Mouse (Mus musculus) heart, postnatal 0 days (tissue): ENCODE data around the gene Nt5dc3. TPM values are rescaled to one million over a fixed set of nuclear protein-coding genes. Genes with fewer than 3 reads are reported as not detected.

Experiments used
- ATAC-seq: fragments of 200-750 bp; cut with Nextera tagmentation; 2 replicates; pipeline ENCODE4 v1.8.0; 2017; ENCODE audit warnings: low read depth, moderate number of reproducible peaks, moderate library complexity; ENCODE audit not compliant: insufficient read depth
- DNase-seq: peaks from one replicate; pipeline ENCODE4 v3.0.0-alpha.2; 2016; ENCODE audit warnings: low spot score
- H3K27ac ChIP-seq: fragments of 300-500 bp; sonication (generic); 2 replicates; pipeline ENCODE4 v1.5.1; 2014; ENCODE audit warnings: low read depth, mild to moderate bottlenecking
- H3K27me3 ChIP-seq: fragments of 300-500 bp; sonication (generic); 2 replicates; pipeline ENCODE4 v1.6.1; 2014; ENCODE audit warnings: low read length, mixed read lengths; ENCODE audit not compliant: control insufficient read depth, insufficient read depth
- H3K36me3 ChIP-seq: fragments of 300-500 bp; sonication (generic); replicated peaks from 2 replicates; pipeline ENCODE4 v1.6.1; 2014; ENCODE audit warnings: low read length, mixed read lengths; ENCODE audit not compliant: control insufficient read depth, insufficient read depth
- H3K4me1 ChIP-seq: fragments of 300-500 bp; sonication (generic); 2 replicates; pipeline ENCODE4 v1.6.1; 2014; ENCODE audit warnings: antibody characterized with exemption; ENCODE audit not compliant: control insufficient read depth, insufficient read depth
- H3K4me2 ChIP-seq: fragments of 300-500 bp; sonication (generic); 2 replicates; pipeline ENCODE4 v1.6.1; 2014; ENCODE audit warnings: low read depth, mild to moderate bottlenecking, low read length, moderate library complexity
- H3K4me3 ChIP-seq: fragments of 300-500 bp; sonication (generic); 2 replicates; pipeline ENCODE4 v1.5.1; 2014; ENCODE audit warnings: low read depth, low read length
- H3K9ac ChIP-seq: fragments of 300-500 bp; sonication (generic); replicated peaks from 2 replicates; pipeline ENCODE4 v1.6.1; 2014; ENCODE audit warnings: low read depth, low read length, mixed read lengths
- H3K9me3 ChIP-seq: fragments of 300-500 bp; sonication (generic); replicated peaks from 2 replicates; pipeline ENCODE4 v1.6.1; 2016; ENCODE audit warnings: low read length; ENCODE audit not compliant: control insufficient read depth
- CTCF ChIP-seq: IDR thresholded peaks from 2 replicates; pipeline ENCODE4 v1.5.1; 2016; ENCODE audit warnings: antibody characterized with exemption, control low read depth, low read depth
- EP300 ChIP-seq: IDR thresholded peaks from 2 replicates; pipeline ENCODE4 v1.6.1; 2016; ENCODE audit warnings: antibody characterized with exemption, low read depth
- WGBS: fragments of 180-500 bp; shearing (Covaris S2); extraction: QIAGEN DNeasy Blood & Tissue Kit; methylation state at CpG from one replicate; pipeline ENCODE4 v1.1.7; 2014; 5-methylcytosine and 5-hydroxymethylcytosine counted together
- polyA plus RNA-seq: library from polyadenylated mRNA; unstranded; fragments of >200 nt; fragmentation: Nextera tagmentation; extraction: Ambion mirVana; gene quantifications from 2 replicates; pipeline ENCODE4 v1.2.1, GENCODE M21; 2015
- total RNA-seq: library from RNA; depleted of rRNA; stranded (reverse); fragments of >200 nt; gene quantifications from 2 replicates; pipeline ENCODE4 v1.2.3, GENCODE M21; 2014; ENCODE audit warnings: low replicate concordance

Gene Nt5dc3
- total and polyA plus RNA-seq, 2 experiments from 2014 or later: 4.2 to 22.4 TPM

DNA sequence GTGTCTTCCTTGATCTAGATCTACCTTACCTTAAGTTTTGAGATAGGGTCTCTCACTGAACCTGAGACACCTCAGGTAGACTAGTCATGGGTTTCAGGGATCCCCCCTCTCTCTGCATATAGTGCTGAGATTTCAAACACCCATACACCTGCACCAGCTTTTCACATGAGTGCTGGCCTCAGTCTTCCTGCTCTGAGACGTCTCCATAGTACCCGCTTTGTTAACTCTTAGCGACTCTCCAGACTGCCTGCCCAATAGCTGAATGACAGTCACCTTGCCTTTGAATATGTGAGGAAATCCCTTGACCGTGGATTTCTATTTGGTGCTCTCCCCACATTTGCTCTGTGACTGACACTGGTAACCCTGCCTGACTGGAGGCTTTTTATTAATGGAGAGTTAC, 15.4 kb downstream of the Nt5dc3 start:
- H3K4me3 ChIP-seq: no peak overlapping the region
- 85% methylated on average over 4 of the region's 4 CpGs for WGBS
- no peak for DNase-seq
- no peak overlapping the region for H3K4me2 ChIP-seq
- H3K36me3 ChIP-seq: no peaks in the 10 kb centered on the region
- H3K9me3 ChIP-seq: no peaks in the 10 kb centered on the region
- no peaks in the 10 kb centered on the region for H3K27me3 ChIP-seq
- no peak for ATAC-seq
- TF ChIP-seq EP300: no peak
- no peak for TF ChIP-seq CTCF
- peaks cover 44% of the 10 kb centered on the region for H3K4me1 ChIP-seq
- no peak overlapping the region for H3K9ac ChIP-seq
- H3K27ac ChIP-seq: peak overlapping the region; percentile 94

DNA sequence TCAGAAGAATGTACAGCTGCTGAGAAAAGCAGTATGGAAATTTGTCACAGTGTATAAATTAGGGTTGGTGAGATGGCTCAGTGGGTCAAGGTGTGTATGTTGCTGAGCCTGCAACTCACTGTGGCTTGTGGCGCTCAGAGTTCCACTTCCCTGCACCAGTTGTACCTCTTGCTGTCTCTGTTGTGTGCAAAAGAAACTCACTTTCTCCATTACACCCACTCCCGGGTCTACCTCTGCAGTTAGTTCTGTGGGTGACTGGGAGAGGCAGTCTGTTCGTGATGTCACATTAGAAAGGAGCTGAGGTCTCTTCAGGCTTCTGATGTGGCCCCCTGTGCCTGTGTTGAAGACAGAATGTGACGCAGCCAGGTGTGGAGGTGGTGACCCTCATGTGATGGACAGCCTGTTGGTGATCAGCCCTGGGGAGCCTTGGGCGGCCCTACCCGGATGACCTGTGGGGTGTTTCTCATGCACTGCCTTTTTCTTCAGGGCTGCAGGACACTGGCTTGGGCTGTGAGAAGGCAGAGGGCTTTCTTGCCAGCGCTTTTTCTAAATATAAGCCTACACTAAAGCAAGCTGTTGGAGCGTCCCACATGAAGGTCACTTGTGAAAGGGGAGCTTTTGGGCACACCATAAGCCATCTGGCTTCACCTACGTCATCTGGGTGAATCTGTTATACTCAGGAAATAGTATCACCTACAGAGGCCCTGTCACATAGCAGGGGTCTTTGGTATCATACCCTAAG, 16.2 kb downstream of the Nt5dc3 start:
- Histone ChIP-seq H3K4me1 (peaks cover 44% of the 10 kb centered on the region), H3K4me3 (no peak overlapping the region), H3K27ac (peak overlapping the region; percentile 94), H3K36me3 (no peaks in the 10 kb centered on the region), H3K9me3 (no peaks in the 10 kb centered on the region), H3K27me3 (no peaks in the 10 kb centered on the region), H3K4me2 (peak overlapping the region; percentile 25; the same call in 1 of the 2 replicates), H3K9ac (peak overlapping the region; percentile 28; the same call in 1 of the 2 replicates)
- DNase-seq (peak; percentile 69), ATAC-seq (peak; percentile 70)
- WGBS: 46% methylated on average over 9 of the region's 9 CpGs
- TF ChIP-seq CTCF: no peak
- no peak for TF ChIP-seq EP300

DNA sequence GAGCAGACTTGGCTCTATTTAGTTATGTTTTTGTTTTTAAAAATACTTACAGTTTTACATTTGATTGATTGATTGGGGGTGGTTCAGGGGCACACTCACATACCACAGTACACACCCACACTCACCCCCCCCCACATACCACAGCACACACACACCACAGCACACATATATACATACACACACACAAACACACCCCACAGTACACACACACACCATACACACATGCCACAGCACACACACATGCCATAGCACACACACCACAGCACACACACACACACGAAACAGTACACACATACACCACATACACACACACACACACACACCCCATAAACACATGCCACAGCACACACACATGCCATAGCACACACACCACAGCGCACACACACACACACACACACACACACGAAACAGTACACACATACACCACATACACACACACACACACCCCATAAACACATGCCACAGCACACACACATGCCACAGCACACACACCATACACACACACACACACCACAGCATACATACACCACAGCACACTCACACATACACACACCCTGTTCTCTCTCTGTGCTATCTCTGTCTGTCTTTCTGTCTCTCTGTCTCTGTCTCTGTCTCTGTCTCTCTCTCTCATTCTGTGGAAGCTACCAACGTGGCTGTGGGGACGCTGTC, 17.4 kb downstream of the Nt5dc3 start:
- Histone ChIP-seq H3K27me3 (no peaks in the 10 kb centered on the region), H3K4me2 (no peak overlapping the region), H3K9me3 (no peaks in the 10 kb centered on the region), H3K9ac (0 out of 2 replicates have a peak overlapping the region, but pooled peaks have one; percentile 28), H3K36me3 (no peaks in the 10 kb centered on the region), H3K27ac (peak overlapping the region; percentile 94), H3K4me1 (peaks cover 41% of the 10 kb centered on the region), H3K4me3 (no peak overlapping the region)
- DNase-seq: no peak
- ATAC-seq: no peak
- 87% methylated on average over 5 of the region's 5 CpGs for WGBS
- no peak for TF ChIP-seq CTCF
- no peak for TF ChIP-seq EP300

DNA sequence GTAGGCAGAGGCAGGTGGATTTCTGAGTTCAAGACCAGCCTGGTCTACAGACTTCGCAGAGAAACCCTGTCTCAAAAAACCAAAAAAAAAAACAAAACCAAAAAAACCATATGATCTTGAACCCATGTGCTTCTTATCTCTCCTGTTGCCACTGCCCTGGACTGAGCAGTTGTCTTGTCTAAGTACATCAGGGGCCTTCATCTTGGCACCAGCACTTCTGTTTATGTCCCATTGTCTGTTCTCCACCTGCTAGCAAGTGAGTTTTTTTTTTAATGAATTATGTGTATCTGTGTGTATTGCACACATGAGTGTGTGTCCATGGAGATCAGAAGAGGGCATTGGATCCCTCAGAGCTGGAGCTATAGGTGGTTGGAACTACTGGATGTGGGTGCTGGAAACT, 28.6 kb downstream of the Nt5dc3 start:
- WGBS: 100% methylated on average over 1 of the region's 1 CpGs
- no peak for DNase-seq
- Histone ChIP-seq H3K4me2 (no peak overlapping the region), H3K27ac (peak overlapping the region; percentile 56; the same call in 1 of the 2 replicates), H3K4me3 (no peak overlapping the region), H3K36me3 (peaks cover 10% of the 10 kb centered on the region; the same call in 1 of the 2 replicates), H3K27me3 (no peaks in the 10 kb centered on the region), H3K9me3 (no peaks in the 10 kb centered on the region), H3K9ac (no peak overlapping the region), H3K4me1 (peaks cover 17% of the 10 kb centered on the region; the same call in 1 of the 2 replicates)
- ATAC-seq: no peak
- TF ChIP-seq EP300 (no peak; the same call in 1 of the 2 replicates), CTCF (no peak)

DNA sequence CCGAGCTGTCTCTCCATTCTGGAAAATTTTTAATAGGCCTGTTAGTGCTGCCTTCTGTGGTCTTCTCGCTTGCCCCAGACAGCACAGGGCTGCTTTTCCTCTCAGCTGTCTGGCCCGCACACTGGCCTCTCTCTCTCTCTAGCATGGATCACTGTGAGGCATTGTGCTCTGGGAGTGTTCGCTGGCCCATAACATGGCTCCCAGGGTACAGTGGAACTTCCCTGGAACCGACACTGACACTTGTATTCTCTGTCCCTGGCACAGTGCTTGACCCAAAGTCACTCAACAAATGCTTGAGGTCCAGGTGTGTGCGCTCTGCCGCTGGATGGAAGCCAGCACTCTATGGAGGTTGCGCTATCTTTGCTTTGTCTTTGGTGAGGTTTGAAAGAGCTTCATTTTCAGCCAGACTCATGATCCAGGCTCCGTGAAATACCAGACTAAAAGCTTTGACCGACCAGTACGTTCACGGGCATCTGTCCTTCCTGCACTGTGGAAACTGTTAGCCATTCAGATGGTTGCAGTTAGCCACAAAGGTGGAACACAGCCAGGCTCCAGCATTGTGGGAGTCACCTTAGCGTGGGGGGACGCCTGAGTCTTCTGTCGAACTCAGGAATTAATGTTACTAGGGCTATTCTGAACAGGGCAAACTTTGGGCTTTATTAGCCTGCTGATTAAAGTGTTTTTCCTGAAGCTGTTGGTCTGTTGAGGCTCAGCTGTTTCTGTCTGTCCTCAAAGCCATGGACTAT, 29.4 kb downstream of the Nt5dc3 start:
- Histone ChIP-seq H3K9me3 (no peaks in the 10 kb centered on the region), H3K36me3 (peaks cover 10% of the 10 kb centered on the region; the same call in 1 of the 2 replicates), H3K4me1 (peaks cover 18% of the 10 kb centered on the region; the same call in 1 of the 2 replicates), H3K4me3 (no peak overlapping the region), H3K4me2 (no peak overlapping the region), H3K27ac (peak overlapping the region; percentile 56), H3K27me3 (no peaks in the 10 kb centered on the region), H3K9ac (no peak overlapping the region)
- TF ChIP-seq CTCF (no peak), EP300 (no peak)
- DNase-seq (no peak), ATAC-seq (no peak; the same call in 1 of the 2 replicates)
- 65% methylated on average over 15 of the region's 15 CpGs for WGBS
